ENCODE assay signal across 10 mouse cellular contexts in genomic region chr15:99334500-99334899, GRCm38 (mm10). TPM values are rescaled to one million over a fixed set of nuclear protein-coding genes. Genes with fewer than 3 reads are reported as not detected.
DNase-seq lines count a peak whose midpoint lies in the region; ATAC-seq and TF ChIP-seq lines count a peak whose summit lies in the region.
"Had no signal": no experiment of that assay in that cellular context is flagged by ENCODE, and none has a peak within 500 bp of the region (broad histone marks: within the 10 kb centered on the region; RNA-seq: fewer than 3 reads in every experiment).

No protein-coding gene starts in this region.

- no peak overlapping the region for H3K9ac ChIP-seq in forebrain, embryonic 12.5 days
- H3K9ac ChIP-seq in kidney, embryonic 16.5 days (replicated peaks; ENCODE audit: low read length), result peak overlapping the region; percentile 56; the same call in 1 of the 2 replicates
- no peak overlapping the region for H3K9ac ChIP-seq in intestine, embryonic 15.5 days

- peaks cover 15% of the 10 kb centered on the region for H3K36me3 ChIP-seq in forebrain, embryonic 10.5 days (replicated peaks)
- H3K36me3 ChIP-seq in forebrain, embryonic 12.5 days (replicated peaks), result no peaks in the 10 kb centered on the region; the same call in 1 of the 2 replicates
- peaks cover 6% of the 10 kb centered on the region; the same call in 1 of the 2 replicates for H3K36me3 ChIP-seq in kidney, embryonic 16.5 days (ENCODE audit: insufficient read depth, low read length)
- peaks cover 46% of the 10 kb centered on the region for H3K36me3 ChIP-seq in C2C12 (ENCODE audit: control insufficient read depth, insufficient read depth)
- no peaks in the 10 kb centered on the region for H3K36me3 ChIP-seq in intestine, embryonic 15.5 days

- no peaks in the 10 kb centered on the region for H3K27me3 ChIP-seq in forebrain, embryonic 10.5 days (ENCODE audit: poor library complexity, severe bottlenecking)
- no peaks in the 10 kb centered on the region for H3K27me3 ChIP-seq in forebrain, embryonic 12.5 days
- H3K27me3 ChIP-seq in kidney, embryonic 16.5 days (ENCODE audit: insufficient read depth, low read length), result no peaks in the 10 kb centered on the region
- no peaks in the 10 kb centered on the region for H3K27me3 ChIP-seq in C2C12 (ENCODE audit: control insufficient read depth, insufficient read depth, insufficient read length)
- H3K27me3 ChIP-seq in intestine, embryonic 15.5 days (replicated peaks), result no peaks in the 10 kb centered on the region

- no peak overlapping the region for H3K4me2 ChIP-seq in forebrain, embryonic 12.5 days
- H3K4me2 ChIP-seq in kidney, embryonic 16.5 days (replicated peaks; ENCODE audit: low read depth, low read length), result no peak overlapping the region
- H3K4me2 ChIP-seq in intestine, embryonic 15.5 days (replicated peaks), result no peak overlapping the region

- ATAC-seq in forebrain, embryonic 12.5 days (ENCODE audit: low FRiP score), result no peak
- ATAC-seq in kidney, embryonic 16.5 days (ENCODE audit: low FRiP score, low TSS enrichment), result no peak
- no peak for ATAC-seq in intestine, embryonic 15.5 days

- 0 out of 2 replicates have a peak overlapping the region, but pooled peaks have one; percentile 84 for H3K27ac ChIP-seq in forebrain, embryonic 10.5 days
- no peak overlapping the region for H3K27ac ChIP-seq in forebrain, embryonic 12.5 days
- H3K27ac ChIP-seq in kidney, embryonic 16.5 days (ENCODE audit: low read length), result peak overlapping the region; percentile 98
- H3K27ac ChIP-seq in intestine, embryonic 15.5 days, result peak overlapping the region; percentile 66

- 92% methylated on average over 6 of the region's 6 CpGs for WGBS in forebrain, embryonic 10.5 days
- WGBS in forebrain, embryonic 12.5 days, result 88% methylated on average over 6 of the region's 6 CpGs
- 43% methylated on average over 6 of the region's 6 CpGs for WGBS in kidney, embryonic 16.5 days
- WGBS in intestine, embryonic 15.5 days, result 54% methylated on average over 6 of the region's 6 CpGs

- TF ChIP-seq CTCF in C2C12 (IDR thresholded peaks at IDR 0.05; ENCODE audit: control insufficient read depth, insufficient read depth, insufficient read length), result no peak

- H3ac ChIP-seq in C2C12 (ENCODE audit: control insufficient read depth, insufficient read length, low read depth), result no peak overlapping the region

- peaks cover 64% of the 10 kb centered on the region for H3K79me2 ChIP-seq in C2C12 (ENCODE audit: control insufficient read depth, insufficient read depth)

- DNase-seq in forebrain, embryonic 10.5 days (ENCODE audit: extremely low spot score, low spot score), result no peak
- no peak for DNase-seq in kidney, adult 11 months
- DNase-seq in right cerebral cortex, postnatal 36 days (ENCODE audit: low spot score in 2 of 2), result no peak
- no peak for DNase-seq in left cerebral cortex, adult 9 months (ENCODE audit: low spot score in 2 of 2)
- DNase-seq: adrenal gland, postnatal 36 days; thymus, postnatal 4 days had no signal

- peaks cover 60% of the 10 kb centered on the region for H3K4me1 ChIP-seq in forebrain, embryonic 10.5 days
- peaks cover 9% of the 10 kb centered on the region; the same call in 1 of the 2 replicates for H3K4me1 ChIP-seq in forebrain, embryonic 12.5 days
- peaks cover 65% of the 10 kb centered on the region for H3K4me1 ChIP-seq in kidney, embryonic 16.5 days (ENCODE audit: insufficient read depth, low read length)
- H3K4me1 ChIP-seq in intestine, embryonic 15.5 days (replicated peaks), result peaks cover 31% of the 10 kb centered on the region

- peaks cover 18% of the 10 kb centered on the region for H3K79me3 ChIP-seq in C2C12 (ENCODE audit: low read depth)

- no peaks in the 10 kb centered on the region for H3K9me3 ChIP-seq in forebrain, embryonic 10.5 days
- H3K9me3 ChIP-seq in forebrain, embryonic 12.5 days, result no peaks in the 10 kb centered on the region
- no peaks in the 10 kb centered on the region for H3K9me3 ChIP-seq in kidney, embryonic 16.5 days (ENCODE audit: low read length)
- no peaks in the 10 kb centered on the region for H3K9me3 ChIP-seq in intestine, embryonic 15.5 days

- no peak overlapping the region for H3K4me3 ChIP-seq in forebrain, embryonic 10.5 days
- no peak overlapping the region for H3K4me3 ChIP-seq in forebrain, embryonic 12.5 days (replicated peaks)
- no peak overlapping the region for H3K4me3 ChIP-seq in kidney, embryonic 16.5 days (ENCODE audit: low read length)
- no peak overlapping the region for H3K4me3 ChIP-seq in C2C12 (ENCODE audit: insufficient read depth, poor library complexity, severe bottlenecking)
- H3K4me3 ChIP-seq in intestine, embryonic 15.5 days (replicated peaks), result no peak overlapping the region

TF ChIP-seq in C2C12, 6 proteins besides CTCF, POLR2A, EP300 and RAD21:
- TF ChIP-seq FOSL1 (IDR thresholded peaks at IDR 0.05; ENCODE audit: insufficient read depth, low read length, poor library complexity, severe bottlenecking), result no peak
- TF ChIP-seq MAX (IDR thresholded peaks at IDR 0.05), result no peak
- no peak for TF ChIP-seq USF1 (IDR thresholded peaks at IDR 0.05; ENCODE audit: low read depth)
- peak; percentile 84 for TF ChIP-seq MYOD1 (IDR thresholded peaks at IDR 0.05; ENCODE audit: control insufficient read depth, insufficient read length, low read depth)

RNA-seq across cellular contexts. Expression of gene Fmnl3, which starts 35.8 kb away (rescaled TPM):
- 14.3 and 16.9 TPM in 2 replicates for polyA plus RNA-seq in forebrain, embryonic 10.5 days (2016; fragmentation: Nextera tagmentation; extraction: Ambion mirVana)
- 12.1 and 14.1 TPM in 2 replicates for polyA plus RNA-seq in forebrain, embryonic 12.5 days (2016; fragmentation: Nextera tagmentation; extraction: Ambion mirVana)
- polyA plus RNA-seq in kidney, embryonic 16.5 days (2015; fragmentation: Nextera tagmentation; extraction: Ambion mirVana), result 27.1 and 29.8 TPM in 2 replicates
- 76.6 TPM for polyA plus RNA-seq in C2C12 (2012; fragmentation: generic; extraction: Trizol)
- polyA plus RNA-seq in intestine, embryonic 15.5 days (2015; fragmentation: Nextera tagmentation; extraction: Ambion mirVana), result 16.3 and 17.3 TPM in 2 replicates

RNA-seq across cellular contexts. Expression of gene Fam186b, which starts 38.8 kb away (rescaled TPM):
- 0.11 and 0.17 TPM in 2 replicates for polyA plus RNA-seq in forebrain, embryonic 10.5 days (2016; fragmentation: Nextera tagmentation; extraction: Ambion mirVana)
- polyA plus RNA-seq in forebrain, embryonic 12.5 days (2016; fragmentation: Nextera tagmentation; extraction: Ambion mirVana), result 0.18 and 0.19 TPM in 2 replicates
- polyA plus RNA-seq in kidney, embryonic 16.5 days (2015; fragmentation: Nextera tagmentation; extraction: Ambion mirVana), result 0.21 and 0.30 TPM in 2 replicates
- not detected for polyA plus RNA-seq in C2C12 (2012; fragmentation: generic; extraction: Trizol)
- 0.18 TPM in 1 of 2 replicates, not detected in the other for polyA plus RNA-seq in intestine, embryonic 15.5 days (2015; fragmentation: Nextera tagmentation; extraction: Ambion mirVana)

RNA-seq across cellular contexts. Expression of gene Prpf40b, which starts 39.6 kb away (rescaled TPM):
- polyA plus RNA-seq in forebrain, embryonic 10.5 days (2016; fragmentation: Nextera tagmentation; extraction: Ambion mirVana), result 60.7 and 62.2 TPM in 2 replicates
- 86.9 and 88.2 TPM in 2 replicates for polyA plus RNA-seq in forebrain, embryonic 12.5 days (2016; fragmentation: Nextera tagmentation; extraction: Ambion mirVana)
- 62.2 and 67.5 TPM in 2 replicates for polyA plus RNA-seq in kidney, embryonic 16.5 days (2015; fragmentation: Nextera tagmentation; extraction: Ambion mirVana)
- 24.7 TPM for polyA plus RNA-seq in C2C12 (2012; fragmentation: generic; extraction: Trizol)
- 35.0 and 42.6 TPM in 2 replicates for polyA plus RNA-seq in intestine, embryonic 15.5 days (2015; fragmentation: Nextera tagmentation; extraction: Ambion mirVana)

RNA-seq across cellular contexts. Expression of gene Tmbim6, which starts 58.2 kb away (rescaled TPM):
- polyA plus RNA-seq in forebrain, embryonic 10.5 days (2016; fragmentation: Nextera tagmentation; extraction: Ambion mirVana), result 267 and 272 TPM in 2 replicates
- 252 and 256 TPM in 2 replicates for polyA plus RNA-seq in forebrain, embryonic 12.5 days (2016; fragmentation: Nextera tagmentation; extraction: Ambion mirVana)
- 634 and 653 TPM in 2 replicates for polyA plus RNA-seq in kidney, embryonic 16.5 days (2015; fragmentation: Nextera tagmentation; extraction: Ambion mirVana)
- 372 TPM for polyA plus RNA-seq in C2C12 (2012; fragmentation: generic; extraction: Trizol)
- polyA plus RNA-seq in intestine, embryonic 15.5 days (2015; fragmentation: Nextera tagmentation; extraction: Ambion mirVana), result 530 and 607 TPM in 2 replicates
